Mouse (Mus musculus) lung, postnatal 10 days (tissue): ENCODE results near the gene Fam90a1a.
"Not testable (repeated sequence)": the region's sequence is repeated elsewhere in the genome, so short reads cannot be mapped to it uniquely, and the experiment has no call there.

ENCODE experiments used
- DNase-seq: peaks from one replicate; pipeline ENCODE4 v3.0.0; 2021

Fam90a1a gene

DNA sequence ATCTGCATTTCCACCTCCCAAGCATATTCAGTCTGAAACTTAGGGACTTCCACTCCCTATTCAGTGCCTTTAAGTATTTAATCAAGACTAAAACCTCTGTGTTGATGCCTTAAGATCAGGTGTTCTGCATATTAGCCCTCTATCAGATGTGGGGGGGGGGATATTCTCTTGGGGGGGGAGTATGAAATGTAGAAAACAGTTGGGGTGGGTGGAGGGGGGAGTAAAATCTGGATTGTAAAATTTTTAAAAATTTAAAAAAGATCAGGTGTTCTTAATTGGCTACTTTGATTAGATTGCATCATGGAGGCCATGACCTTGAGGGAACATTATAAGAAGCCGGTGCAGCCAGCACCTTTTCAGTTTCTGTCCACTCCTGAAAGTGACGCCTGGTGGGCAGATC is at the start of gene Fam90a1a:
Gene Fam90a1a (plus strand): TSS at position 301 of the 400 bp plus-strand sequence.
- DNase-seq, result no peak

DNA sequence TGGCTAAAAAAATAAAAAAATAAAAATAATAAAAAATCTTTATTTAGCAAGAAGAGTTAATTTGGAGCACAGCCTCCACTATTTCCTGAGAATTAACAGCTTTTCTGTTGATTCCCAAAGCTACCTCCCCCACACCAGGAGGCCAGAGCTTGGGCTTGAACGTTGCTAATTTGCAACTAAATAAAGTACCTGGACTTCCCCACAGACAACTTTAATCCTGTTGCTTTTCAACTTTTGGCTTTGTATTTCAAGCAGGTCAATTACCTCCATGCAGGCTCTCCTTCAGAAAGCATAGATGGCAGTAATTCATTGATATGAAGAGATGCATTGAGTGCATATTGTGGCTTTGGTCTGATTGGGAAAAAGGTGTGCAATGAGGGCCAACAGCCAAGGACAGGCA is 46.6 kb upstream of the Fam90a1a start:
- no peak for DNase-seq

DNA sequence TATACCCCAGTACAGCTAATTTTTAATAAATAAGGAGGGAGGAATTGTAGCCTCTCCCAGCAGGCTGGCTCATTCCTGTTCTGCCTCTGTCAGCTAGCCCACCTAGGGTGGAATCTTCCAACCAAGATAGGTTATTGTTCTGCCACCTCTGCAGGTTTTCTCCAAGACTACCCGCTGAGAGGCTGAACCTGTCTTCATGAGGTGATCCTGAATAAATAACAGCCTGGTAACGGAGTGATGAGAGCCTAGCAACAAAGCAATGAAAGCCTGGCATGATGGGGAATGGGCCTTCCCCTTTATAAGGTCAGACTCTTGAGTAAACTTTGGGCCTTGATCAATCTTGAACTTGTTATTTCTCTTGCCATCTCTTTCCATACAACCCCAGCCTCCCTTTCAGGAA is 46.0 kb upstream of the Fam90a1a start:
- no peak for DNase-seq

DNA sequence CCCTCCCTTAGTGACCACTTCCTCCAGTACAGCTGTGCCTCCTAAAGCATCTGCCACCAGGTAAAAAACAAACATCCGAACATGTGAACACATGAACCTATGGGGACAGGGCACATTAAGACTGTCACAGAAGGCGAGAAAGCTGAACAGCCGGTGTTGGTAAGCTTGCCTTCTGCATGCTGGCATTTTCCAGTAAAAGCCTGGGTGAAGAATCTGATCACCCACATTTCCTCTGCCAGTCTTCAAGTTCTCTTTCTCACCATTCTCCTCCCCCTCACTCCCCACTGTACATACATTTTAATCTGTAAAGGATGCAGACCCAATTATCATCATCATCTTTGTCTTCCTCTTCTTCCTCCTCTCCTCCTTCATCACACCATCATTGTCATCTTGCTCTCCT is 42.9 kb upstream of the Fam90a1a start:
- DNase-seq, result no peak

DNA sequence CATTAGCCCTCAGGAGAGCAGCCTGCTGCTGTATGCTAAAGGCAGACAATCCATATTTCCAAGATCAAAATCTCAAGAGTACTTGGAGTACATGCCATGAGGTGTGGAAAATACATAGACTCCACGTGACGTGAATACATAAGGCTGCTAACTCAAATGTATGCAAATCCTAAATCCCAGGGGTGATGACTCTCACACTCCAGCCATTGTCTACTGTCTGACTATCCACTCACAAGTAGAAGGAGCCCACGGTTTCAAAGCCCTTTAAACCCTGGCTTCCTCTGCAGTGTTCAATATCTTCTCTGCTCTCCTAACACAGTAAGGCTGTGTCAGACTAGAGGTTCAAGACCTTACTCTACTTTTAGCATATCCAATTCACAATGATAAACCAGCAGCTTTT is 27.8 kb upstream of the Fam90a1a start:
- not testable (repeated sequence) for DNase-seq

DNA sequence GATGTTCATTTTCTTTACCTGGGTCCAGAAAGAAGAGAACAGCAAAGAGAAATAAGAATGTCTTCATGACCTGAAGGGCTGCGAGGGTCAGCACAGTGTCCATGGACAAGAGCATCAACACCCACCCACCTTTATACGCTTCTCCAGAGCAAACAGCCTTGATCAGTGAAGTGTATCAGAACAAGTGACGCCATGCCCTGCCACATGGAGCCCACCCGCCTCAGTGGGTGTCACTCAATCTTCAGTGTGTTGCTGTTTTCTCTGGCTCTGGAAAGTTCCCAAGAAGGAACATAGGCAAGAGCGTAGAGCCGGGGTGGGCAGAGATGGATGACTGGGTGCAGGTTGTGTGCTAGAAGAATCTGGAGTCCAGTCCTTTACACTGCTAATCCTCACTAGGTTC is 25.9 kb upstream of the Fam90a1a start, which contains the start of gene Defb15:
Gene Defb15 (minus strand): TSS at position 101 of the 400 bp plus-strand sequence.
- no peak for DNase-seq

DNA sequence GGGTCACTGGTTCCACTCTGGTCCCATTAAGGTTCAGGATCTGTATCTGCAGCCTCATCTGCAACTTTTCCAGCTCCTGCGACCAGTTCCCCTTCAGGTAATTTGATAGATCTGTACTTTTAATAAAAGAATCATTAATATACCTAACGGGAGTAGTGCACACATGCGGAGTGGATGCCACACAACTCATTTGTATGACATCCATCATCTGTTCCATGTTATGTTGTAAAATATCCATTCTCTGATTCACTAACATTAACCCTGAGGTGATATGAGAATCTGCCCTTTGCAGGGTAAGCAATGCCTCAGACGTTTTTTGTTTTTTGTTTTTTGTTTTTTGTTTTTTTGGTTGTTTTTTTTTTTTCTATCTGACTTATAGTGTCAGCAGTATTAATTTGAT is 20.5 kb upstream of the Fam90a1a start, which contains the start of gene Defb35:
Gene Defb35 (plus strand): TSS at position 301 of the 400 bp plus-strand sequence.
- DNase-seq, result not testable (repeated sequence)

DNA sequence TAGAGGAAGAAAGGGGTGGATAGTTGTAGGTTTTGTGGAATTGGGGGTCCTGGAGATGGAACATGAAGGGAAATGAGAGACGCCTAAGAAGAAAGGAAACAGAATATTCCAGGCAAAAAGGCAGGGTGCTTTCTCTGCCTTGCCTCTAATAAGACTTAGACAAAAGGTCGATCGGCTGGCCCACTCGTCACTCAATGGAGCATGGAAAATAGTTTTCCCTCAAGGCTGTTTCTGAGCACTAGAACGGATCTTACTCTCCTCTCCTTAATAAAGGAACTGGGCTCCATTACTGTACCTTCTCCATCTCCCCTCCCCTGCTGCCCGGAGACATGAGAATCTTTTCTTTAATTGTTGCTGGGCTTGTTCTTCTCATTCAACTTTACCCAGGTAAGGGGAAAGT is 12.1 kb upstream of the Fam90a1a start, which contains the start of gene Defb13:
Gene Defb13 (plus strand): TSS at position 301 of the 400 bp plus-strand sequence.
- no peak for DNase-seq

DNA sequence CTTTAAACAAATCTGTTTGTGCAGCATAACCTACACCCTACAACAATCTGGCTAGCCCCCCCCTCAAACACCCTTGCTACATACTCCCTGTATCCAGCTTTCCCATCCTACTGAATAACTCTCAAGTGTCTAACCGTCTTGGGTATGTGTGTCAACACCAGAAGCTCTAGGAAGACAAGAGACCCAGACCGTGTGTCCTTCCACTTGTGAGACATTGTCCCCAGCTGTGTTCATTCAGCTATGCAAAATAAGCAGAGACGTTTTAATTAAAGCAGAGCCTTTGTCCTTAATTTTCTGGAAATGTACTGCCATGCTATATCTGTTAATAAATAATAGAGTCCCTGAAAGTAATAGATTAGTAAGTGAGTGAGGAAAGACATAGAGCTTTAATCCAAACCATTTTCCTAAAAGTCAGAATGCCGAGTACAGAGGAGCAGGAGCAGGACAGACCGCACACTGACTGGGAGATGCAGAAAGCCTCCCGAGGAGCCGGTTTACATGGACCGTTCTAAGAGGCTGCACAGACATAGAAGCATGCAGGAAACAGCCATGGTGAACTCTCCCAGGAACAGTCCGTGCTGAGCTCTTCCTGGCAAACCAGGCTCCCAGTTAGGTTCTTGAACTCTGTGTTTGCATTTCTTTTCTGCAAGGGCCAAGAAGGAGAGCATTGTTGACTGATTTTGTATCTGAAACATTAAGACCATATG is 11.1 kb upstream of the Fam90a1a start:
- no peak for DNase-seq

DNA sequence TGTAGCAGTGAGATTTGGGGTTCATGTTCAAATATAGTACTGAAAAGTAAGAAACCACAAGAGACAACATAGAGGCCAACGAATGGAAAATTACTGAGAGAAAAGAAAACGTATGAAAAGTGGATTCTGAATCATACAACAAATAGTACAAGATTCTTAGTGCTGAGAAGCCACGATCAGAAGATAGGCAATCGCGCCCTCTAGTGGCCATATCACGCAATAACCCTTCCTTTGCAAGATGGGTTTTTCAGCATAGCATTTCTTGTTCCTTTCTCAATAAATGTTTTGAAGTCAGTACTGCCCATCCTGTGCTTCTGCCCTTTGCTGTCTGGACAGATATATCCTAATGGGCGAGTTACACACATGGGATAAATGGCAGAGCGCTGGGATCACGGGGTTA is 3.2 kb upstream of the Fam90a1a start:
- DNase-seq, result peak; percentile 26

DNA sequence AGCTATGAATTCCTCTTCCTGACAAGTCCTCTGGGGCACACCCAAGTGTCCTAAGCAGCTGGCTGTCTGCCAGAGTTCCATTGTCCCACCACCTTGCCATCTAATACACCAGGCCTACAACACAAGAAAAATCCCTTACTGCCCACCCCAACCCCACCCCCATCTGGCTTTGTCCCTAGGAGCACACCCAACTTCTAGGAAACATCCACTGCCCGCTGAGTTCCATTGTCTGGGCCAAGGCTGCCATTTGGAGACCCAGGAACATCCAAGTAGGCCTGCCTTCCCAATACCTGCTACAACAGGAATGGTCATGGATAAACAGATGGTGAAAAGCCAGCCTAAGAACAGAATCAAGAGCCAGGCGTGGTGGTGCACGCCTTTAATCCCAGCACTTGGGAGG is 2.2 kb upstream of the Fam90a1a start:
- no peak for DNase-seq

DNA sequence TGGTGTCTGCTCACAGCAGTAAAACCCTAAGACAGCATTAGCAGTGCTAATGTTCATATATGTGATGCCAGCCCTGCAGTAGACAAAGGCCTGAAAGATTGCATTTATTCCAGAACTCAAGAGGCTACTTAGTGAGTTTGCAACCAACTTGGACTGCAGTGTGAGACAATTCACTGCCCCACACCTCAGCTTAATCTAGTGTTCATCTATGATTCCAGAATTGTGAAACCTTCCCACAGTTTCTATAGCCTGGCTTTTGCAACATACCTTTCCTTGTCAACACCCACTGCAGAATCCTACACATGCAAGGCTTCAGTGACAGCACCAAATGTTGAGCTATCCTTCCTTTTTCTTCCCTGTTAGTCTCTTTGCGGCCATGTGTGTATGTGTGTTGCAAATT is 8.1 kb downstream of the Fam90a1a start:
- no peak for DNase-seq

DNA sequence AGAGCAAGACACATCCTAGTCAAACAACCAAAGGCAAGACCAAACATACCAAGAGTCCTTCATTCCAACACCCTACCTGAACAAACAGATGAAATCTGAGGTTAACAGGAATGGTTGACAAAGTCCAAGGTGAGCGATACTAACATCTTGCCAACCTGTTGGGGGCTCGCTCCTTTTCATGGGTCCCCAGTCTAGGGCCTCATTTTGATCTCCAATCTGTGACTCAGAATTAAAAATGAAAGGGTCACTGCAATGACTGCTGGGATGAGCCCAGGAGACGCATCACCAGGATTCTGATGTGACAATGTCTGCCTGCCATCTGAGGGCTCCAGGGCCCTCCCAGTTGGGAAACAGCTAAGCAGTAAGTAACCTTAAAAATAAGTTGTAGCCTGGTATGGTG is 11.0 kb downstream of the Fam90a1a start, which contains the start of gene Ccdc70:
Gene Ccdc70 (plus strand): TSS at position 301 of the 400 bp plus-strand sequence.
- no peak for DNase-seq

DNA sequence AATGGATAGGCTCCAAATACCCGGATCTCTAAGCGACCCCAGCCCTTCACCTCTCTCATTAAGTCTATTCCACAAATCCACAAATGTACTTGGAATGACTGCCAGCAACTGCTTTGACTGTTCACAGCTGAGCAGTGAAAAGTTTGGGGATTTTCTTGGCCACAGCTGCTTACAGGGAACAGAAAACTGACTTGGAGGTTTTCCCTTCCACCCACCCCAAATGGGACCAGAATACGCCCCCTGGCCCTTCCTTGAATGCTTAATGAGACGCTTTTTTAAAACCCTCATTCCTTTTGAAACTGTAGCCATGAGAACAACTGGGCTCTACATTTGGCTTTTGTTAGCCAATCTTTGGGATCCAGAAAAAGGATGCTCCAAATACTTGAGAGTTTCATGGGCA is 19.7 kb downstream of the Fam90a1a start:
- DNase-seq, result no peak

DNA sequence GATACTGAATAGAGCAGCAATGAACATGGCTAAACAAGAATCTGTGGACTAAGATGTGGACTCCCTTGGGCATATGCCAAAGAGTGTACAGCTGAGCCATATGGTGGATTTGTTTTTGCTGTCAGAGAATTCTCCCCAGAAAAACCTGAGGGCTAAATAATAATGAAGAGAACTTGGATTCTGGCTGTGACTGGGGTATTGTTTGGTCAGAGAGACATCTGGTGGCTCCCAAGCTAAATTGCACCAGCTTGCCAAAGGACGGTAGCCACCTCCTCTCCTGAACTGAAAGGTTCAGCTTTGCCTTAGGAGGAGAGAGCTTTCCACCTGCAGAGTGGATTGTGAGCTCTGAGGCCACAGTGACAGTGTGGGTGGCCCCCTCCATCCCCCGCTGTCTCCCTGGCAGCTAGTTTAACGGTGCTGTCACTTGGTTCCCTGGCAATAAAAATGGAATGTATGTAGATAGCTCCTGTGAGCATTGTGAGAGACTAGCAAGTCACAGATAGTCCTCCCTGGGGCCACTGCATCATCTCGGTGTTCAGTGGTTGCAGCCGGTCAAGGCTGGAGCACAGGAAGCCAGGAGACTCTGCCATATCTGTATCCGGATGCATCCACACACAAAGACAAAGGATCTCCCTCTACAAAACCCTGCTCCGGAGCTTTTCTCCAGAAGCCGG is 23.3 kb downstream of the Fam90a1a start:
- no peak for DNase-seq

DNA sequence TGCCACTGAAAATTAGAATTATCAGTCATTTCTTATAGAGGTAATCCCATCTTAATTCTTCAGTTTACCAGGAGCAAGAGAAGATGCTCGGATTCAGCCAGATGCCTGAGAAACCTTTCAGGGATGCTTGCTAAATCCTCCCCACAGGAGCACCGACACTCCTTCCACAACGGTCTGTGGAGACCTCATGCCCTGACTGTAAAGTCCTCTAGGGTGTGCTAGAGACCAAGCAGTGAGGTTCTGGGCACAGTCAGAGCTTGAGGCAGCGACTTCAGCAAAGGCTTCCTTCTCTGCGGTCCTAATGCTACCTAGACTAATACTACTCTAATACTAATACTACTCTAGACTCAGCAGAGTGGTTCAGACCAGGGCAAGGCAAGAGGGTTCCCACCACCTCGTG is 33.7 kb downstream of the Fam90a1a start:
- peak; percentile 56 for DNase-seq

DNA sequence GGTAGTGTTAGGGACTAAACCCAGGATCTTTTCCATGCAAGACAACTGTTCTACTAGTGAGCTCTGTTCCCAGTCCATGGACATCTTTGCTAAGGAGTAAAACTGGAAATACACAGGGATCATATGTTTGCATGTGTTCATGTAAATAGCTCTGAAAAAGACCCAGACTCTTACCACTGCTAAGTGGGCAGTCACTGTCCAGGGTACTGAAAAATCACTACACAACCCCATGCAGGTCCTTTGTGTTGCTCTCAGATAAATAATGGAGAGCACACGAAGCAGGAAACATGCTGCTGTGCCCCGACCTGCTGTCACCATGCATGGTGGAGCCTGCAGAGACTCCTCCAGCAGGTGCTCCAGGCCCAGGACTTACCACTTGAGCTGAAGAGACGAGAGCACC is 36.7 kb downstream of the Fam90a1a start:
- no peak for DNase-seq

DNA sequence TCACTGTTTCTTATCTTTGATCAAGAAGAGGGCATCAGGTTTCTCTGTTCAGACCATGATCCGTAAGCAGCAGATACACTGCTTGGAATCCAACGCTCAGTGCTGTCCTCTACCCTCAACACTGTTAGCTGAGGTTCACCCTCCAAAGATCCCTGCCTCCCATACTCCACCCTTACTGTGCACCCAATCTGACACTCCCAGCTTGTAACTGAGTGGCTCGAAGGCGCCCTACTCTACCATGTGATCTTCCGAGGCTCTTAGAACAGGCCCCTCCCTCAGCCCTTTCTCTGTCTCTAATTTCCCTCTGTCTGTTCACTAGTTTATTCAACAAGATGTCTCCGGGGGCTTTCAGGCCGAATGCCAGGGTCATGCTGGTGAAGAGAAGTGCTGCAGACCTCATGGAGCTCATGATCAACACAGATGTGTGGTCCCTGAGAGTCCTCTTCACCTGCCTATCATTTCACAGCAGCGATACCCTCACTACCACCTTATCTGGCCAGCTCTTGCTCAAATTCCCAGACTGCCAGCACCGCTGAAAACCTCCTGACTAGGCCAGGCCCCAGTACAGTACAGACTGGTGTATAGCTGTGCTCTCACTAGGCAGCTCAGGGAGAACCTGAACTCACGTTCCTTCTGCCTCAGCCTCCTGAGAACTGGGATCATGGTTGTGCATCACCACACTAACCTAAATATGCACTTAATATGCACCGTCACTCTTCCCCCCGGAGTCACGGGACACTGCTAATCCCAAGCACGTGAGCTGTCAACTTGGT is 46.4 kb downstream of the Fam90a1a start:
- no peak for DNase-seq

DNA sequence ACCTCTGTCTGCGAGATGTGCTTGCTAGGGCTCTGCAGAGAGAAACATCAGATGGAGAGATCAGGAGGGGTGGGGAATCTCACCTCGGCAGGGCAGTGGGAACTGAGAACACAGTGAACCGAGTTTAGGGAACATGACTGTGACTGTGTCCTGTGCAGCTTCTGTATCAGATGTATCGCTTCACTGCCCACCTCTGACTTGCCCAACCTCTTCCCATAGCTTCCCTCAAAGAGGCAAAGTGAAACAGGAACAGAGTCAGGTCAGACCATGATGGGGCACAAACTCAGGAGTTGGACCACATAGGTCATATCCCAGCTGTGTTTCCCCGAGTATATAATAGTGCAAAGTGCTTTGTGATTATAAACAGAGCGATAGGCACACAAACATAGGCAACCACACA is 47.9 kb downstream of the Fam90a1a start:
- no peak for DNase-seq

DNA sequence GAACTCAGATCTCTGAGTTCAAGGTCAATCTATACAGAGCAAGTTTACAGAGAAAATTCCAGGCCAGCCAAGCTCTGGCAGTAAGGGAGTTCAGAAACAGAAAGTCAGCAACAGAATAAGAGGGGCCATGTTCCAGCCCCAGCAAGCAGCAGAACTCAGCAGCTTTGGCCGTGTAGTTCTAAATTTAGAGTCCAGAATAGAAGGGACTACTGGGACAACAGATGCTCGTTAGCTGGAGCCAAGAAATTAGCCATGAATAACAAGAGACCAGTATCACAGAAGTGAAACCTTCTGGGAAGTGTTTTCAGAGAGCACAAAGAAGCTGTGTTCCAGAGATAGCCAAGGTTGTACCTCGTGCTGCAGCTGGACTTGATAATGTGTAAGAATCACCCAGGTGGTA is 50.9 kb downstream of the Fam90a1a start:
- DNase-seq, result no peak

DNA sequence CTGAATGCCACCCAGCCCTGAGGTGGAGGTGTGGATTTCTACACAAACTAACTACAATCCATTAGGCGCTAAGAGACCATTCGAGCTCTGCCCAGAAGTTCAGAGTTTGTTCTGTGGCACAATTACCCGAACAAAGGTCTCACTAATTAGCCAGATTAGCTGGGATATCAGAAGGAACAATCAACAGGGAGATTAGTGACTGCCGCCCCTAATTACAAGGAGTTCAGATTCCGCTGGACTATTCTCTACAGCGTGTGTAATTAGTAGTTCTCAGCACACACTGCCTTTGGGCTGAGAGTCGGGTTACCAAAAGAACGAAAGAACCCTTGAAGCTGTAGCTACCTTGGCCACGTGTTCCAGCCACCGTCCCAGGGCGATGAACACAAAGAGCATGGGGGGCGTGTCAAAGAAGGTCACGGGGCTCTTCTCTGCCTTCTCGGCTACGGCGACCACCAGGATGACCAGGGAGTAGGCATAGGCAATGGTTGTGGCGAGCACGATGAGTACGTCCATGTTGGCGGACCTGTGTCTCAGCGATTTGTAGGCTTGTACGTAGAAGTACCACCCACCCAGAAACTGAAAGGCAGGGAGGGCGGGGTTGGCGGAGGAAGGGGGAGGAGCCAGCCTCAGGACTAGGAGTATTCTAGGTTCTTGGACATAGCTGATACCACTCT is 54.7 kb downstream of the Fam90a1a start:
- DNase-seq, result no peak
